Mouse (Mus musculus) CH12.LX (cell line): ENCODE data around the gene Tiam1. TPM values are rescaled to one million over a fixed set of nuclear protein-coding genes. Genes with fewer than 3 reads are reported as not detected.

Experiments
- DNase-seq: peaks from one replicate; pipeline ENCODE4 v3.0.0-alpha.2; 2013; ENCODE audit errors: extremely low read depth
- H3K27ac ChIP-seq: 2 replicates; pipeline ENCODE4 v1.5.1; 2012; ENCODE audit warnings: low read depth, mild to moderate bottlenecking, control low read depth, moderate library complexity; ENCODE audit not compliant: insufficient read depth
- H3K27me3 ChIP-seq: replicated peaks from 2 replicates; pipeline ENCODE3; 2012; ENCODE audit warnings: inconsistent platforms
- H3K36me3 ChIP-seq, 2 experiments: replicated peaks in 1 of 2; 2 replicates each; pipeline versions ENCODE3 to v1.6.1; 2012; ENCODE audit warnings: inconsistent platforms in 1 of 2, low read length in 1 of 2, mild to moderate bottlenecking in 1 of 2, mixed read lengths in 1 of 2, moderate library complexity in 1 of 2; ENCODE audit not compliant: control insufficient read depth in 1 of 2, insufficient read depth in 1 of 2
- H3K4me1 ChIP-seq, 2 experiments: 2 replicates each; pipeline ENCODE4 v1.6.1; 2012; ENCODE audit warnings: inconsistent platforms in 1 of 2, moderate library complexity in 1 of 2; ENCODE audit not compliant: insufficient read depth in 2 of 2, control insufficient read depth in 1 of 2
- H3K4me2 ChIP-seq: 2 replicates; pipeline ENCODE4 v1.6.1; 2012; ENCODE audit warnings: low read depth, mild to moderate bottlenecking, control low read depth; ENCODE audit not compliant: poor library complexity, insufficient read depth, severe bottlenecking
- H3K4me3 ChIP-seq, 3 experiments: fragments of 150-350 bp in 1 of 3; sonication (generic) in 1 of 3; replicated peaks in 1 of 3; 2 replicates each; pipeline versions ENCODE3 to v1.5.1; 2011 to 2012; ENCODE audit warnings: low read depth in 2 of 3, low read length in 2 of 3, mild to moderate bottlenecking in 2 of 3, moderate library complexity in 2 of 3, control low read depth in 1 of 3, improper control_type of control experiment in 1 of 3, inconsistent platforms in 1 of 3, mixed read lengths in 1 of 3; ENCODE audit not compliant: poor library complexity in 1 of 3
- H3K79me2 ChIP-seq: replicated peaks from 2 replicates; pipeline ENCODE4 v1.6.1; 2012; ENCODE audit warnings: mild to moderate bottlenecking, moderate library complexity; ENCODE audit not compliant: control insufficient read depth, poor library complexity, insufficient read depth, severe bottlenecking; ENCODE audit errors: extremely low read depth
- H3K9ac ChIP-seq: 2 replicates; pipeline ENCODE4 v1.6.1; 2012; ENCODE audit warnings: low read depth, mild to moderate bottlenecking, control low read depth, moderate library complexity; ENCODE audit not compliant: insufficient read depth
- H3K9me3 ChIP-seq: replicated peaks from 2 replicates; pipeline ENCODE3; 2012; ENCODE audit warnings: low read length, inconsistent platforms, mixed read lengths
- CHD2 ChIP-seq: IDR thresholded peaks from 2 replicates; pipeline ENCODE4 v1.6.1; 2011; ENCODE audit warnings: low read length, improper control_type of control experiment
- E2F4 ChIP-seq: IDR thresholded peaks from 2 replicates; pipeline ENCODE4 v1.6.1; 2011; ENCODE audit warnings: low read depth, low read length, improper control_type of control experiment; ENCODE audit not compliant: insufficient replicate concordance
- IRF4 ChIP-seq: IDR thresholded peaks from 2 replicates; pipeline ENCODE4 v1.6.1; 2014; ENCODE audit warnings: low read depth, mild to moderate bottlenecking, inconsistent platforms, low read length, improper control_type of control experiment
- JUN ChIP-seq: IDR thresholded peaks from 2 replicates; pipeline ENCODE4 v1.6.1; 2011; ENCODE audit warnings: low read depth, mild to moderate bottlenecking, low read length, improper control_type of control experiment, moderate library complexity; ENCODE audit not compliant: insufficient read depth
- KAT2A ChIP-seq: IDR thresholded peaks from 2 replicates; pipeline ENCODE4 v1.6.1; 2012; ENCODE audit warnings: low read length, improper control_type of control experiment, inconsistent platforms; ENCODE audit not compliant: insufficient replicate concordance
- MAFK ChIP-seq: IDR thresholded peaks from 2 replicates; pipeline ENCODE4 v1.6.1; 2011; ENCODE audit warnings: low read length, improper control_type of control experiment; ENCODE audit not compliant: insufficient replicate concordance
- MAX ChIP-seq: IDR thresholded peaks from 2 replicates; pipeline ENCODE4 v1.6.1; 2011; ENCODE audit warnings: low read length, improper control_type of control experiment
- MXI1 ChIP-seq: IDR thresholded peaks from 2 replicates; pipeline ENCODE4 v1.6.1; 2011; ENCODE audit warnings: mild to moderate bottlenecking, low read depth, low read length, improper control_type of control experiment
- NELFE ChIP-seq: IDR thresholded peaks from 2 replicates; pipeline ENCODE4 v1.6.1; 2011; ENCODE audit warnings: low read depth, low read length, improper control_type of control experiment
- NRF1 ChIP-seq: IDR thresholded peaks from 2 replicates; pipeline ENCODE4 v1.6.1; 2014; ENCODE audit warnings: low read depth, mild to moderate bottlenecking, inconsistent platforms, low read length, improper control_type of control experiment, moderate library complexity
- RAD21 ChIP-seq: IDR thresholded peaks from 2 replicates; pipeline ENCODE4 v1.6.1; 2011; ENCODE audit warnings: low read depth, mild to moderate bottlenecking, low read length, improper control_type of control experiment, moderate library complexity
- SIN3A ChIP-seq: IDR thresholded peaks from 2 replicates; pipeline ENCODE4 v1.6.1; 2012; ENCODE audit warnings: low read length, improper control_type of control experiment, inconsistent platforms
- SMC3 ChIP-seq: IDR thresholded peaks from 2 replicates; pipeline ENCODE4 v1.6.1; 2011; ENCODE audit warnings: low read depth, low read length, improper control_type of control experiment
- TBP ChIP-seq: conservative IDR thresholded peaks from 2 replicates; pipeline ENCODE4 v1.6.1; 2011; ENCODE audit warnings: low read depth, low read length, improper control_type of control experiment
- TCF12 ChIP-seq: IDR thresholded peaks from 2 replicates; pipeline ENCODE4 v1.6.1; 2014; ENCODE audit warnings: low read depth, mild to moderate bottlenecking, inconsistent platforms, low read length, improper control_type of control experiment
- USF1 ChIP-seq: IDR thresholded peaks from 2 replicates; pipeline ENCODE4 v1.6.1; 2014; ENCODE audit warnings: low read depth, mild to moderate bottlenecking, inconsistent platforms, low read length, improper control_type of control experiment
- USF2 ChIP-seq: conservative IDR thresholded peaks from 2 replicates; pipeline ENCODE4 v1.6.1; 2011; ENCODE audit warnings: low read depth, low read length, improper control_type of control experiment
- ZC3H11A ChIP-seq: IDR thresholded peaks from 2 replicates; pipeline ENCODE4 v1.6.1; 2012; ENCODE audit warnings: low read depth, mild to moderate bottlenecking, inconsistent platforms, low read length, improper control_type of control experiment
- ZKSCAN1 ChIP-seq: IDR thresholded peaks from 2 replicates; pipeline ENCODE4 v1.6.1; 2012; ENCODE audit warnings: low read depth, inconsistent platforms, low read length, improper control_type of control experiment, borderline replicate concordance
- ZMIZ1 ChIP-seq: IDR thresholded peaks from 2 replicates; pipeline ENCODE4 v1.6.1; 2012; ENCODE audit warnings: low read depth, mild to moderate bottlenecking, inconsistent platforms, low read length, improper control_type of control experiment
- ZNF384 ChIP-seq: IDR thresholded peaks from 2 replicates; pipeline ENCODE4 v1.6.1; 2012; ENCODE audit warnings: low read depth, low read length, improper control_type of control experiment, inconsistent platforms
- dilution Hi-C: fragments of 300-500 bp; cut with MboI; formaldehyde crosslinking; loops from 2 replicates; pipeline ENCODE4 v1.14.3; 2020; ENCODE audit warnings: low sequenced_read_pairs; ENCODE audit not compliant: extremely low pct_unique_long_range_greater_than_20kb, extremely low pct_ligation_motif_present
- in situ Hi-C: fragments of 300-500 bp; cut with MboI; formaldehyde crosslinking; loops from 3 replicates; pipeline ENCODE4 v1.14.3; 2019; ENCODE audit warnings: low sequenced_read_pairs, low pct_ligation_motif_present, low pct_unique_long_range_greater_than_20kb, mixed read lengths
- polyA plus RNA-seq: library from polyadenylated mRNA; unstranded; fragments of >175 nt; gene quantifications from 2 replicates; pipeline ENCODE4 v1.2.1, GENCODE M21; 2012; ENCODE audit warnings: low read depth; ENCODE audit not compliant: insufficient read length
- total RNA-seq, 2 experiments: library from RNA; depleted of rRNA; stranded (reverse); fragments of 300-350 nt in 1 of 2; fragments of >200 nt in 1 of 2; gene quantifications; 2 replicates each; pipeline ENCODE4 v1.2.3; 2012 to 2014

Gene Tiam1
- total and polyA plus RNA-seq, 3 experiments, result 0.03 to 0.40 (median 0.04) TPM

GRCm38 (mm10) chr16:90180975-90181374 is 37.4 kb upstream of the Tiam1 start:
- Histone ChIP-seq H3K9ac (no peak overlapping the region), H3K36me3 (no peaks in the 10 kb centered on the region), H3K79me2 (no peaks in the 10 kb centered on the region), H3K4me2 (no peak overlapping the region), H3K27ac (no peak overlapping the region), H3K4me3 (no peak overlapping the region), H3K4me1 (peaks cover 5 to 20% of the 10 kb centered on the region in 2 experiments; a peak in 3 of 4 replicates), H3K27me3 (peaks cover 14% of the 10 kb centered on the region), H3K9me3 (no peaks in the 10 kb centered on the region)
- in situ Hi-C loops, result loop anchor here (10.0 to 25.0 kb wide), 2 partner anchors 406 to 1794 kb away; no protein-coding TSS in a partner anchor
- dilution Hi-C loops, result no loop called here
- TF ChIP-seq IRF4, result no peak
- no peak for TF ChIP-seq CHD2
- TF ChIP-seq MXI1, result no peak
- no peak for TF ChIP-seq ZKSCAN1
- TF ChIP-seq MAFK, result no peak
- TF ChIP-seq KAT2A, result no peak
- TF ChIP-seq ZC3H11A, result no peak
- TF ChIP-seq USF2, result no peak
- TF ChIP-seq NRF1, result no peak
- no peak for TF ChIP-seq TCF12
- TF ChIP-seq SIN3A, result no peak
- TF ChIP-seq JUN, result no peak
- no peak for DNase-seq

- dilution Hi-C loops, result no loop called here
- no peak for TF ChIP-seq ZMIZ1
- TF ChIP-seq TCF12, result no peak
- TF ChIP-seq E2F4, result no peak
- TF ChIP-seq RAD21, result no peak
- TF ChIP-seq MXI1, result no peak
- no peak for TF ChIP-seq ZKSCAN1
- no peak for TF ChIP-seq CHD2
- no peak for TF ChIP-seq TBP
- TF ChIP-seq MAX, result no peak
- TF ChIP-seq ZNF384, result no peak
- TF ChIP-seq JUN, result no peak
- TF ChIP-seq USF1, result no peak
- no peak for TF ChIP-seq SMC3
- TF ChIP-seq NELFE, result no peak
Measured at GRCm38 (mm10) chr16:90179892-90180291, 36.3 kb upstream of the Tiam1 start.

More at GRCm38 (mm10) chr16:90179892-90180291, 36.3 kb upstream of the Tiam1 start:
- no peak for DNase-seq
- no peaks in the 10 kb centered on the region for H3K9me3 ChIP-seq
- H3K36me3 ChIP-seq, result no peaks in the 10 kb centered on the region
- in situ Hi-C loops, result loop anchor here (10.0 to 25.0 kb wide), 2 partner anchors 405 to 1793 kb away; no protein-coding TSS in a partner anchor
- H3K9ac ChIP-seq, result no peak overlapping the region
- H3K4me2 ChIP-seq, result no peak overlapping the region
- no peaks in the 10 kb centered on the region for H3K79me2 ChIP-seq
- H3K27ac ChIP-seq, result no peak overlapping the region
- peaks cover 5 to 23% of the 10 kb centered on the region in 2 experiments; a peak in 3 of 4 replicates for H3K4me1 ChIP-seq
- no peak overlapping the region for H3K4me3 ChIP-seq
- peaks cover 15% of the 10 kb centered on the region for H3K27me3 ChIP-seq
